Mouse (Mus musculus): ENCODE results near the gene Tut4. TPM values are rescaled to one million over a fixed set of nuclear protein-coding genes. Genes with fewer than 3 reads are reported as not detected.

Gene Tut4
- 20.0 and 20.8 TPM in 2 replicates for polyA plus RNA-seq (2012; rRNA removed)

DNA sequence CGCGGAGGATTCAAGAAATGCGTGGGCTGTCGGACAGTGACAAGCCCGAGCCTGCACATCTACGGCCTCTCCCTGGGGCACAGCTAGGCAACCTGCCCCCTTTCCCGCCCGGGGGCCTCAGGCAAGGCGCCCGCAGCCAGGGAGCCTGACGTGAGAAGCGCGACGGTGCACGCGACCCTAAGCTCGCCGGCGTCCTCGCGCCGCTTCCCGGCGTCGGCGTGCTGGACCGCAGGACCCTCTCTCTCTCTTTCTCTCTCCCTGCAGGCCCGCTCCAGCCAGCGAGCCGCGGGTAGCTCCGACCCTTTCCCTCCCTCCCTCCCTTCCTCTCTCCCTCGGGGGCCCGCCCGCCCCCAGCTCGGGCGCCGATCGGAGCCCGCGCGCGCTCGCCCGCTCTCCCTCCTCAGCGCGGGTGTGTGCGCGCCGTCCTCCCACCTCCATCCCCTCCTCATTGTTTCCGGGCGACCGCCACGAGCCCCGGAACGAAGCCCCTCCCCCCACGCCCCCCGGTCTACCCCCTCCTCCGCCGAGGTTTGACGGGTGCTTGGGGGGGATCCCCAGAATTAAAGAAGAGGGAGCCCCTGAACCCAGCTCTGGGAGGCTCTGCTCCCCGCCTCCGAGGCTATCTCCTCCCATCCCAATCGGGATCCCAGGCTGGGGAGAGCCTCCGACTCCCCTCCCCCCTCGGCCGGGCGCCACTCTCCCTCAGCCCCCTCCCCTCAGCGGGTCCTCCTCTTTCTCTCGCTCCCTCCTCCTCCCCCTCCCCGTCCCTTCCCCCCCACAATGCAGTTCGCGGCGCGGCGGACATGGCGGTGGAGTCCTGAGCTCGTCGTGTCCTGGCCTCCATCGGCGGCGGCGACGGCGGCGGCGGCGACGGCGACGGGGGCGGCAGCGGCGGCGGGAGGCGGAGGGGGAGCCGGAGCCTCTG lies at the start of gene Tut4:
Gene Tut4 (plus strand): TSS at position 196 of the 925 bp plus-strand sequence.

GRCm38 (mm10) chr4:108578840-108579742 lies 119.9 kb downstream of the Tut4 start, which contains the start of the genes Prpf38a and Orc1:
Gene Prpf38a, minus strand, starts transcription at chr4:108579336.
Gene Orc1, plus strand, starts transcription at chr4:108579423.

Other genes starting within 250 kb of the Tut4 start
- gene Zyg11a, start 241.4 kb upstream of the Tut4 start, polyA plus RNA-seq (2012; rRNA removed), result 0.06 TPM in 2 replicates
- 5.2 and 6.0 TPM in 2 replicates for gene Zyg11b, start 158.3 kb upstream of the Tut4 start, polyA plus RNA-seq (2012; rRNA removed)
- gene Coa7, start 131.3 kb upstream of the Tut4 start, polyA plus RNA-seq (2012; rRNA removed), result 4.1 and 5.9 TPM in 2 replicates
- 0.23 and 0.78 TPM in 2 replicates for gene Shisal2a, start 76.1 kb upstream of the Tut4 start, polyA plus RNA-seq (2012; rRNA removed)
- 8.1 and 11.3 TPM in 2 replicates for gene Gpx7, start 52.5 kb upstream of the Tut4 start, polyA plus RNA-seq (2012; rRNA removed)
- gene Prpf38a, start 119.9 kb downstream of the Tut4 start, polyA plus RNA-seq (2012; rRNA removed), result 1.8 and 3.1 TPM in 2 replicates
- gene Orc1, start 120.0 kb downstream of the Tut4 start, polyA plus RNA-seq (2012; rRNA removed), result 1.2 and 1.8 TPM in 2 replicates
- gene Cc2d1b, start 160.5 kb downstream of the Tut4 start, polyA plus RNA-seq (2012; rRNA removed), result 32.9 and 33.4 TPM in 2 replicates